Mouse (Mus musculus) c-Kit-positive CD71-positive TER-119-positive erythroid progenitor cells, embryonic 14.5 days (primary cell): Measurements from ENCODE around the gene Olfr803.

Experiments
- DNase-seq: peaks from one replicate; pipeline ENCODE4 v3.0.0-alpha.2; 2013; ENCODE audit warnings: low spot score

Olfr803 gene

DNA sequence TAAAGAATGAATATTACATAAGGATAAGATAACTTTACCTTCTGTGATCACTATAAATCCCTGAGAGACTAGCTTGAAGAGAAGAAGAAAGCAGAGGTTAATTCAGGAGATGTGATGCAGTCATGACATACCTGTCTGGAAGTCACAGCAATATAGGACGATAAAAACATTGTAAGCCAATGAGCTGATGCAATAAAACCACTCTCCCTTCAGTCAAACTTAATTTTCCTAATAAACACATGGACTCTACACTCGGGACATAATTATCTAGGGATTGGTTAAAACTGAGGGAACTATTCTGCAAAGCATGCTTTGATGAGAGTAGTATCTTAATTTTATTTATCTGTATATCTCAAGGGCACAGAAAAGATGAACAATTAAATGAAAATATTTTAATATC is at the start of gene Olfr803:
TSS of gene Olfr803 (minus strand) at position 101 of the 400 bp plus-strand sequence.
- no peak for DNase-seq

DNA sequence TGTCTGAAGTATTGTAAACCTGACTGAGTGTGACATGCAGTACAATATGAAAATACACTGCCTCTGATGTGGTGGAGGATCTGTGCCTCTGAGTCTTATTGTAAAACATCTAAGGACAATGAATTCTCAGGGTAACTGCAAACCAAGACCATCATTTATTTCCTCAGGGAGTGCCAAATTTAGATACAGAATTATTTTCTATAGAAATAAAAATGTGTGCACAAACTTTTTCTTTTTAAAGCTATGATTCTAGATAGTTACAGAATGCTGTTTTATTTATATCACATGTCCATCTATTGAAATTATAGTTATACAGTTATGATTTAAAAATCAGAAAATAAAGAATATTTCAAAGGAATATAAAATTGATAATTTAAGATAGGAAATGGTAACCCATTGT is 47.7 kb upstream of the Olfr803 start, which contains the start of gene Olfr806:
TSS of gene Olfr806 (minus strand) at position 101 of the 400 bp plus-strand sequence.
- no peak for DNase-seq

DNA sequence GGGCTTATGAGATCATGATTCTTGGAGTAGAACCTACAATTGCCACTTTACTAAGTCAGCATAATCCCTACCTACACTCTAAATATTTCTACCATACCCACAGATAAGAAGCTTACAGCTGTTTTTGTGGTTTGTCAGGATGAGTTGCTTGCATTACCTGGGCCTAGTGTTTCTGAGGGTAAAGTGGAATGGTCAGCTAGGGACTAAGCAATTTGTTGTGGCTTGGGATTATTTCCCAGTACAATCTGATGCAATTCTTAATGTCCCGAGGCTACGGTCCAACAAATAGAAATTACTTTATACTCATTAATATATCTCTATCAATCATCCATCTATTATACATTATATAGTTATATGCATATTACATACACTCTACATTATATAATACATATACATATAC is 35.2 kb upstream of the Olfr803 start, which contains the start of gene Olfr805:
TSS of gene Olfr805 (minus strand) at position 101 of the 400 bp plus-strand sequence.
- no peak for DNase-seq

- no peak for DNase-seq
Observed at GRCm38 (mm10) chr10:129702910-129703309, 8.8 kb upstream of the Olfr803 start, which contains the start of gene Olfr804. Gene Olfr804, plus strand, starts transcription at chr10:129703210.

- no peak for DNase-seq
Observed at GRCm38 (mm10) chr10:129688069-129688468, 6.0 kb downstream of the Olfr803 start, which contains the start of gene Olfr802. Gene Olfr802, minus strand, starts transcription at chr10:129688169.

DNA sequence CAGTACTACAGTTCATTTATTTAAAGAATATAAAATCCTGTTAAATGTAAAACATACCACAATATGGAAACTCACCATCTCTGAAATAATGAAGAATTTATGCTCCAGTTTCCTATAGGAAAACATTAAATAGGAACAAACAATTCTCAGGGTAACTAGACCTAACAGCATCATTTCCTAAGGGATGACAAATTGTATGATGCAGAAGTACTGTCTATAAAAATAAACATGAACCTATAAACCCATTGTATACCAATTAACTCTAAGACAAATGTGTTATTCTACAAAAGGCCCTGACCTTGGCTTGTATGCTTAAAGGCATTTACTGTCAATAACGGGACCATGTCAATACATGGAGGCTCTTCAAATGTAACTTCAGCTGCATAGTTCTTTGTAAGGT is 20.3 kb downstream of the Olfr803 start, which contains the start of gene Olfr801:
TSS of gene Olfr801 (minus strand) at position 101 of the 400 bp plus-strand sequence.
- no peak for DNase-seq

DNA sequence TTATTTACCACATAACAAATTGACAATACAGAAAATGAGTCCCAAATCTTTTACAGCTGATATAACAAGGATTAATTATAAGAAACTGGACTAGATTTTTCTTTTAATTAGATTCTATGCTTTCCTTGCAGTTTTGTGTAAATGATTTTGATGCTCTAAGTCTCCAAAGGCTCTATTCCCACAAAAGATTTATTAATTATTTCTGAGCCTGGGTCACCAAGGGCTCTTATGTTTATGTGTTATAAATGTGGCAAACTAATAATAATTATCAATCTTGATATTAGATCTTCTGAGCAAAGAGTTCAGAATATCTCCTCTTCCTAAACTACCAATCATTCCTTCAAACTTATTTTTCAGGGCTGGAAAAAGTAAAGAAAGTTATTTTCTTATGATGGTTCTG is 36.7 kb downstream of the Olfr803 start, which contains the start of gene Olfr800:
TSS of gene Olfr800 (plus strand) at position 301 of the 400 bp plus-strand sequence.
- DNase-seq = no peak

DNA sequence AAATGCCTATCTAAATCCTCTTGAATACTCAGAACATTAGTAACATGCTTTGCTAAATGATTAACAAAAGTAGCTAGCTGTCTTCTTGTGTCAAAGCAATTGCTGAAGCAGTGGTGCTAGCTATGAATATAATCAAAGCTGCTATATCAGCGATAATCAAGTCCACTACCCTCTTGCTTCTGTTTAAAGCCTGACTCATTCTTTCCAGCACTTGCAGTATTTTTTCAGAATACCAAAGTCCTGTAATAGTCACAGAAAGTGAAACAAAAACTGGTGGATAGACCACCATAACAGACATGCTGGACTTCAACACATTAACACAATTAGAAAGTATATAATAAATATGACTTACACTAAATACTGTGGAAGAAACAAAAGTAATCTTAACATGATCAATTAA is 42.3 kb downstream of the Olfr803 start:
- DNase-seq = no peak
